Mouse (Mus musculus) CD4-positive naive resting alpha-beta T cell, adult 57 days (primary cell): ENCODE measurements around the gene Oas1a. TPM values are rescaled to one million over a fixed set of nuclear protein-coding genes. Genes with fewer than 3 reads are reported as not detected.

Experiments
- total RNA-seq: library from RNA; stranded (reverse); gene quantifications from one replicate; pipeline ENCODE4 v1.2.4, GENCODE M21; 2023

The Oas1a gene
- 2.4 TPM for total RNA-seq

DNA sequence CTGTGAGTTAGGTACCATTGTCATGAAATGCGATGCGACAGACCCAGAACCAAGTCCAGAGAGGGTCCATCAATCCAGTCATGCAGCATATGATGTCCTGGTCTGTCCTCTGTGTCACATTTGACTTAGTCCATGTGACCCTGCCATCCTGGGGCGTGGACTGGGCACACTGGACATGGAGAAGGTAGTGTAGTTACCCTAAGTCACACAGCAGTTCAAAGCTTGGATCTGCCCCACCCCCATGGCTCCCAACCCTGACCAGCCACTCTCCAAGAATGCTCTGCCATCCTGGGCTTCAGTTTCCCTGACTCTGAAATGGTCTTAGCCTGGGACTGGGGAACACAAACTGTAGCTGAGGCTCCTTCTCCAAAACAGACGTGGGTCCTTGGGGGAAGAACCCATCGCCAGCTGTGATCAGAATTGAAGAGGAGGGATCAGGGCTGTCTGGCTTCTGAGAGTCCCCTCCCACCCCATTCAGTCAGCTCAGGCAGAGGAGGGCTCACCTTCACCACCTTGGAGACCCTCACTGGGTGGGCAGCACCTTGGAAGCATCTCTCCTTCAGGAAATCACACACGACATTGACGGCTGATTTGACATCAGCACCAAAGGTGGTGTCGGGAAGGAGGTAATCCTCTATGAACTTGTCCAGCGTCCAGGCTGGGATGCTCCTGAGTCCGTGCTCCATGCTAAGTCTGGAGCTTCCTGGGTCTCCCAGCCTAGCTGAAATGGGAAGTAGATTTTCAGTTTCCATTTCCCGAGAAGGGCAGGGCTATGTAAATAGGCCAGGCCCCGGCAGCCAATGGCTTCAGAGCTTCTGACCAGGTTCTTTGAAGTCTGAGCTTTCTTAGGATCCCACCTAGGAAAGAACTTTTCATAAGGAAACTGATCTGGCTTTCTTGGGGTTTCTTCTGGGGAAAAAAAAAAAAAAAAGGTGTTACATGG lies at the start of gene Oas1a:
Gene Oas1a, minus strand, starts transcription at position 731 of the 943 bp plus-strand sequence.

DNA sequence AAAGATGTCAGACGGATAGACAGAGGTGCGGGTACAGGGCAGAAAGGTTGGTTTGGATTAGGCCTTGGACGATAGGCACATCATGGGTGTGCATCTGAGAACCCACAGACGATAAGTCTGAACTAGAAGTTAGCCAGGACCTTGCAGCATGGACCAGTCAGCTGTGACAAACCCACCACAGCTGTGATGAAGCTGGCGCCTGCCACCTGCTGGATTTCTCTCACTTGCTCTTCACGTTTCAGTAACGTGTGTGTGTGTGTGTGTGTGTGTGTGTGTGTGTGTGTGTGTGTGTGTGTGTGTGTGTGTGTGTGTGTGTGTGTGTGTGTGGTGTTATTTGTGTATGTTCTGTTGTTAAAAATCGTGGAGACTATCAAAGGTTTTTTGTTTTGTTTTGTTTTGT lies 6.9 kb upstream of the Oas1a start, which contains the start of gene Oas1d:
Gene Oas1d, plus strand, starts transcription at position 333 of the 400 bp plus-strand sequence.

GRCm38 (mm10) chr5:120887413-120887812 lies 19.9 kb downstream of the Oas1a start, which contains the start of gene Oas1g:
Gene Oas1g (minus strand): TSS chr5:120887613.

DNA sequence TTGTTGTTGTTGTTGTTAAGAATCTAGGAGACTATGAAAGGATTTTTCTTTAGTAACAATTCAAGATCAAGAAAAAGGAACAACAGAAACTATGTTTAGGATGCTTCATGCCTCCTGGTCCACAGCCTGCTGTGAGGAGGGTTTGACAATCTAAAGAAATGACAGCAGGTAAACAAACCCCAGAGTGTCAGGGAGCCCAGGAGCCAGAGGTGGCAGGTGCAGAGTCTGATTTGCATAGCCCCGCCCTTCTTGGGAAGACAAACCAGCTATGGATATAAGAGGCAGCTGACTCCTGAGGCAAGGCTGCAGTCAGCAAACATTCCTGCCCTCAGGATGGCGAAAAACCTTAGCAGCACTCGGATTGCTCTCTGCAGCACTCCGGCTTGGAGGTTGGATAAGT lies 46.2 kb downstream of the Oas1a start, which contains the start of gene Oas1h:
Gene Oas1h, plus strand, starts transcription at position 301 of the 400 bp plus-strand sequence.

GRCm38 (mm10) chr5:120847067-120847466 lies 60.3 kb downstream of the Oas1a start, which contains the start of gene Oas1f:
Gene Oas1f (plus strand): TSS chr5:120847367.

Other genes starting within 250 kb of the Oas1a start
- 261 TPM for gene Dtx1, start 195.6 kb downstream of the Oas1a start, total RNA-seq
- 9.4 TPM for gene Oas2, start 157.7 kb downstream of the Oas1a start, total RNA-seq
- gene Oas3, start 129.9 kb downstream of the Oas1a start, total RNA-seq: 5.1 TPM
- gene Oas1e, start 112.0 kb downstream of the Oas1a start, total RNA-seq: not detected
- 12.6 TPM for gene Oas1c, start 95.0 kb downstream of the Oas1a start, total RNA-seq
- not detected for gene Oas1f, start 60.2 kb downstream of the Oas1a start, total RNA-seq
- not detected for gene Oas1h, start 46.1 kb downstream of the Oas1a start, total RNA-seq
- gene Oas1g, start 19.9 kb downstream of the Oas1a start, total RNA-seq: 0.80 TPM
- gene Oas1d, start 7.0 kb upstream of the Oas1a start, total RNA-seq: not detected
- gene Rph3a, start 102.6 kb upstream of the Oas1a start, total RNA-seq: not detected